Mouse (Mus musculus) CH12.LX (cell line): Measurements from ENCODE around the gene Myom1.

Experiments used
- CTCF ChIP-seq, 2 experiments: IDR thresholded peaks in 1 of 2; conservative IDR thresholded peaks in 1 of 2; 2 replicates each; pipeline ENCODE4 v1.5.1; 2011 to 2012; ENCODE audit warnings: low read depth in 2 of 2, low read length in 2 of 2, improper control_type of control experiment in 1 of 2, inconsistent platforms in 1 of 2, mild to moderate bottlenecking in 1 of 2, moderate library complexity in 1 of 2
- EP300 ChIP-seq: IDR thresholded peaks from 2 replicates; pipeline ENCODE4 v1.6.1; 2011; ENCODE audit warnings: low read length, improper control_type of control experiment
- MEF2A ChIP-seq: IDR thresholded peaks from 2 replicates; pipeline ENCODE4 v1.6.1; 2014; ENCODE audit warnings: low read depth, mild to moderate bottlenecking, inconsistent platforms, low read length, improper control_type of control experiment, borderline replicate concordance
- TBP ChIP-seq: conservative IDR thresholded peaks from 2 replicates; pipeline ENCODE4 v1.6.1; 2011; ENCODE audit warnings: low read depth, low read length, improper control_type of control experiment
- USF1 ChIP-seq: IDR thresholded peaks from 2 replicates; pipeline ENCODE4 v1.6.1; 2014; ENCODE audit warnings: low read depth, mild to moderate bottlenecking, inconsistent platforms, low read length, improper control_type of control experiment

DNA sequence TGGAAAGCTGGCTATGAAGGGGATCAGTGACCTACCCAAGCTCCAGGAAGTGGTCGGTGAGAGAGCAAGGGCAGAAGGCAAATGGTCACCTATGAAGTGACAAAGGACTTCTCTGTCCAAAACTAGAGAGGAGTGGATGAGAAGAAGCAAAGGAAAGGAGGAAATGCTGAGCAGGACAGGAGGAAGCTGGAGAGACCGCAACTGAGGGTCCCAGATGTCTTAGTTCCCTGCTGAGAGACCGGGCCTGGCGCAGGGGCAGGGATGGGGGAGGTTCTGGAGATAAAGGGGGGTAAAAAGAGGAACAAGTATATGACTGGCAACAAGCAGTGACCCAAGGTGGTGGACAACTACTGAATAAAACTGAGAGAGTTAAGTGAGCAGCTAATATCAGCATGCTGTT, 115.5 kb downstream of the Myom1 start:
- TF ChIP-seq USF1 = no peak
- no peak for TF ChIP-seq TBP
- no peak for TF ChIP-seq CTCF (conservative IDR thresholded peaks at IDR 0.05 in 1 of 2, IDR thresholded peaks at IDR 0.05 in 1 of 2; ENCODE audit: low read depth in 2 of 2, low read length in 2 of 2)
- no peak for TF ChIP-seq MEF2A
- no peak for TF ChIP-seq EP300
